Mouse (Mus musculus): ENCODE data around the gene Etv6. TPM values are rescaled to one million over a fixed set of nuclear protein-coding genes. Genes with fewer than 3 reads are reported as not detected.

The Etv6 gene
- total and polyA plus RNA-seq, 3 experiments = 12.6 to 25.9 TPM; not detected in 1

GRCm38 (mm10) chr6:134047249-134047648 lies 11.7 kb downstream of the Etv6 start:
- Histone ChIP-seq H3K9ac (ENCODE audit: control insufficient read depth, low read depth, low read length, poor library complexity, severe bottlenecking) (no peak overlapping the region), H3K27me3 (ENCODE audit: control insufficient read depth in 1 of 2, insufficient read depth in 2 of 2, low read length in 2 of 2) (no peaks in the 10 kb centered on the region), H3K9me3 (replicated peaks; ENCODE audit: insufficient read depth, low read length) (no peaks in the 10 kb centered on the region), H3K36me3 (ENCODE audit: control insufficient read depth in 1 of 2, insufficient read depth in 2 of 2, low read length in 2 of 2) (peaks cover 3 to 15% of the 10 kb centered on the region in 2 experiments), H3K27ac (ENCODE audit: control insufficient read depth, low read depth, low read length) (no peak overlapping the region), H3K4me1 (ENCODE audit: control insufficient read depth in 1 of 2, insufficient read depth in 2 of 2, low read length in 2 of 2) (peaks cover 8 to 20% of the 10 kb centered on the region in 2 experiments), H3K4me3 (ENCODE audit: control insufficient read depth in 1 of 2, insufficient read depth in 1 of 2, low read depth in 2 of 2, low read length in 2 of 2) (no peak overlapping the region), H3K79me2 (ENCODE audit: control insufficient read depth, insufficient read depth, low read length, poor library complexity) (peaks cover 86% of the 10 kb centered on the region)
- DNase-seq (ENCODE audit: low read depth, low spot score) = no peak
- TF ChIP-seq USF2 (IDR thresholded peaks at IDR 0.05; ENCODE audit: borderline replicate concordance in 1 of 2, insufficient read depth in 1 of 2, low read depth in 1 of 2, low read length in 2 of 2) (no peak), ZKSCAN1 (IDR thresholded peaks at IDR 0.05; ENCODE audit: low read depth, low read length) (no peak), BHLHE40 (IDR thresholded peaks at IDR 0.05; ENCODE audit: borderline replicate concordance, low read depth, low read length) (no peak), MAX (IDR thresholded peaks at IDR 0.05; ENCODE audit: low read length) (no peak), SMC3 (IDR thresholded peaks at IDR 0.05; ENCODE audit: low read depth, low read length) (no peak), EP300 (IDR thresholded peaks at IDR 0.05; ENCODE audit: low read depth in 1 of 2, low read length in 2 of 2) (no peak), GATA1 (IDR thresholded peaks at IDR 0.05; ENCODE audit: low read depth, low read length) (no peak), MYC (IDR thresholded peaks at IDR 0.05; ENCODE audit: low read depth, low read length) (no peak), GABPA (IDR thresholded peaks at IDR 0.05; ENCODE audit: low read depth, low read length) (no peak), NRF1 (IDR thresholded peaks at IDR 0.05; ENCODE audit: insufficient read depth, low read depth, low read length, poor library complexity, severe bottlenecking) (no peak), TBP (IDR thresholded peaks at IDR 0.05; ENCODE audit: low read depth, low read length) (no peak)

GRCm38 (mm10) chr6:134047974-134048373 lies 12.5 kb downstream of the Etv6 start:
- Histone ChIP-seq H3K27me3 (ENCODE audit: control insufficient read depth in 1 of 2, insufficient read depth in 2 of 2, low read length in 2 of 2) (no peaks in the 10 kb centered on the region), H3K4me3 (ENCODE audit: control insufficient read depth in 1 of 2, insufficient read depth in 1 of 2, low read depth in 2 of 2, low read length in 2 of 2) (no peak overlapping the region), H3K36me3 (ENCODE audit: control insufficient read depth in 1 of 2, insufficient read depth in 2 of 2, low read length in 2 of 2) (peaks cover 3 to 15% of the 10 kb centered on the region in 2 experiments), H3K27ac (ENCODE audit: control insufficient read depth, low read depth, low read length) (no peak overlapping the region), H3K9ac (ENCODE audit: control insufficient read depth, low read depth, low read length, poor library complexity, severe bottlenecking) (no peak overlapping the region), H3K9me3 (replicated peaks; ENCODE audit: insufficient read depth, low read length) (no peaks in the 10 kb centered on the region), H3K4me1 (ENCODE audit: control insufficient read depth in 1 of 2, insufficient read depth in 2 of 2, low read length in 2 of 2) (peaks cover 8 to 20% of the 10 kb centered on the region in 2 experiments), H3K79me2 (ENCODE audit: control insufficient read depth, insufficient read depth, low read length, poor library complexity) (peaks cover 87% of the 10 kb centered on the region)
- no peak for DNase-seq (ENCODE audit: low read depth, low spot score)
- no peak for TF ChIP-seq JUND (IDR thresholded peaks at IDR 0.05; ENCODE audit: low read depth, low read length)
- no peak for TF ChIP-seq USF2 (IDR thresholded peaks at IDR 0.05; ENCODE audit: borderline replicate concordance in 1 of 2, insufficient read depth in 1 of 2, low read depth in 1 of 2, low read length in 2 of 2)
- TF ChIP-seq ZKSCAN1 (IDR thresholded peaks at IDR 0.05; ENCODE audit: low read depth, low read length) = no peak

- DNase-seq (ENCODE audit: low read depth, low spot score) = peak; percentile 45
- peaks cover 6 to 15% of the 10 kb centered on the region in 2 experiments for H3K36me3 ChIP-seq (ENCODE audit: control insufficient read depth in 1 of 2, insufficient read depth in 2 of 2, low read length in 2 of 2)
- peaks cover 8 to 20% of the 10 kb centered on the region in 2 experiments for H3K4me1 ChIP-seq (ENCODE audit: control insufficient read depth in 1 of 2, insufficient read depth in 2 of 2, low read length in 2 of 2)
- H3K4me3 ChIP-seq (ENCODE audit: control insufficient read depth in 1 of 2, insufficient read depth in 1 of 2, low read depth in 2 of 2, low read length in 2 of 2) = no peak overlapping the region
- no peak overlapping the region for H3K9ac ChIP-seq (ENCODE audit: control insufficient read depth, low read depth, low read length, poor library complexity, severe bottlenecking)
- no peak for TF ChIP-seq RCOR1 (IDR thresholded peaks at IDR 0.05; ENCODE audit: low read depth, low read length)
- TF ChIP-seq TBP (IDR thresholded peaks at IDR 0.05; ENCODE audit: low read depth, low read length) = 0 out of 2 replicates have a peak, but pooled peaks have one; percentile 41
- H3K9me3 ChIP-seq (replicated peaks; ENCODE audit: insufficient read depth, low read length) = no peaks in the 10 kb centered on the region
- no peak overlapping the region for H3K27ac ChIP-seq (ENCODE audit: control insufficient read depth, low read depth, low read length)
- H3K27me3 ChIP-seq (ENCODE audit: control insufficient read depth in 1 of 2, insufficient read depth in 2 of 2, low read length in 2 of 2) = no peaks in the 10 kb centered on the region
- H3K79me2 ChIP-seq (ENCODE audit: control insufficient read depth, insufficient read depth, low read length, poor library complexity) = peaks cover 88% of the 10 kb centered on the region
Observed at GRCm38 (mm10) chr6:134048965-134049364, 13.5 kb downstream of the Etv6 start.
